Mouse (Mus musculus) kidney, embryonic 14.5 days (tissue): ENCODE results near the gene Lrrc20. TPM values are rescaled to one million over a fixed set of nuclear protein-coding genes. Genes with fewer than 3 reads are reported as not detected.

ENCODE experiments used
- ATAC-seq: fragments of 200-750 bp; cut with Nextera tagmentation; 2 replicates; pipeline ENCODE4 v1.8.0; 2017; ENCODE audit warnings: moderate number of reproducible peaks, mild to moderate bottlenecking, moderate TSS enrichment, moderate library complexity; ENCODE audit not compliant: low FRiP score, low TSS enrichment
- H3K27ac ChIP-seq: fragments of 300-500 bp; sonication (generic); 2 replicates; pipeline ENCODE4 v1.5.1; 2014; ENCODE audit warnings: low read depth, mild to moderate bottlenecking, low read length, moderate library complexity, mixed read lengths
- H3K27me3 ChIP-seq: fragments of 300-500 bp; sonication (generic); 2 replicates; pipeline ENCODE4 v1.6.1; 2014; ENCODE audit warnings: mild to moderate bottlenecking, low read length; ENCODE audit not compliant: control insufficient read depth, insufficient read depth
- H3K36me3 ChIP-seq: fragments of 300-500 bp; sonication (generic); 2 replicates; pipeline ENCODE4 v1.6.1; 2014; ENCODE audit warnings: low read length, mixed read lengths; ENCODE audit not compliant: control insufficient read depth, insufficient read depth
- H3K4me1 ChIP-seq: fragments of 300-500 bp; sonication (generic); 2 replicates; pipeline ENCODE4 v1.6.1; 2014; ENCODE audit warnings: low read length, mixed read lengths; ENCODE audit not compliant: control insufficient read depth, insufficient read depth
- H3K4me2 ChIP-seq: fragments of 300-500 bp; sonication (generic); replicated peaks from 2 replicates; pipeline ENCODE4 v1.6.1; 2014; ENCODE audit warnings: low read depth, mild to moderate bottlenecking, low read length
- H3K4me3 ChIP-seq: fragments of 300-500 bp; sonication (generic); 2 replicates; pipeline ENCODE4 v1.5.1; 2014; ENCODE audit warnings: mild to moderate bottlenecking, low read length
- H3K9ac ChIP-seq: fragments of 300-500 bp; sonication (generic); 2 replicates; pipeline ENCODE4 v1.6.1; 2014; ENCODE audit warnings: low read depth, mild to moderate bottlenecking, low read length, moderate library complexity
- H3K9me3 ChIP-seq: fragments of 300-500 bp; sonication (generic); 2 replicates; pipeline ENCODE4 v1.6.1; 2016; ENCODE audit warnings: low read length; ENCODE audit not compliant: control insufficient read depth
- WGBS: fragments of 180-500 bp; shearing (Covaris S2); extraction: QIAGEN DNeasy Blood & Tissue Kit; methylation state at CpG from one replicate; pipeline ENCODE4 v1.1.7; 2014; 5-methylcytosine and 5-hydroxymethylcytosine counted together
- polyA plus RNA-seq: library from polyadenylated mRNA; unstranded; fragments of >200 nt; fragmentation: Nextera tagmentation; extraction: Ambion mirVana; gene quantifications from 2 replicates; pipeline ENCODE4 v1.2.1, GENCODE M21; 2014

Lrrc20 gene
- polyA plus RNA-seq, 1 experiment from 2014 or later, result 9.0 TPM

DNA sequence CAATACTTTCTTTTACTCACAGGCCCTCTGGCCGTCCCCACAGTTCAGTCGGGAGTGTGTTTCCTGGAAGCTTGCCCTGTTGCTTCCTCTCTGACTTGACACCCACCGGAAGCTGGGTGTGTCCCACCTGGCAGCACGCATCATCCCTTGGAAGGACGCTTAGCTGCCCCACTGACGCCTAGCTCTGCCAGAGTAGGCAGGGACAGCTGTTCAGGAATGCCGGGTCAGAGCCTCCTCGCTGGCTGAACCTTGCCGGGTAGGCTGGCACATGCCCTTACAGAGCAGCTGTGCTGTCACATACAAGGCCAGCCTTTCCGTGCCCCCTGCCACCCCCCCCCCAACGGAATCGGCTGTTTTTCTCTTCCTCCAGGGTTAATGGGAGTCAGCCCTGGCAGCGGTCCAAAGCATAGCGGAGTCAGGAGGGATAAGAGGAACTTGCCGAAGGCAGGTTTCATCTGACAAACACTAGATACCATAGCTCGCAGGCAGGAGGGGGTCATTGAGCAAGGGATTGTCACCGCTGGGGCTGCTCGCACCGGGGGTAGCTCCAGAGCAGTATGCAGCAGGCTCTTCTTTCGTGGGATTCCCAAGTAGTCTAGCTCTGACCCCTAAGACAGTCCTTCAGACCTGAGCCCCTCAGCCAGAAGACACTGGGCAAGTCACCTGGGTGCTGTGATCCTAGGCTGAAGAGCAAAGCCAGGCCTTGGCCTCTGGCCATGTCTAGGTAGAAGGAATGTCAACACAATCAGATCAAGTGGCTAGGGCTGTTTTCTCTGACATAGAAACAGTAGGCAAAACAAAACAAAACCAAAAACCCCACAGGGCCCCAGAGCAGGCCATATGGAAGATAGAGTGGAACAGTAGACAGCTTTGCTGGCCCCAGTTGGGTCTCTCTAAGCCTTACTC lies 60.8 kb downstream of the Lrrc20 start:
- no peaks in the 10 kb centered on the region for H3K36me3 ChIP-seq
- no peak overlapping the region for H3K9ac ChIP-seq
- peak; percentile 76 for ATAC-seq
- no peaks in the 10 kb centered on the region for H3K9me3 ChIP-seq
- no peaks in the 10 kb centered on the region for H3K27me3 ChIP-seq
- H3K4me3 ChIP-seq, result no peak overlapping the region
- no peak overlapping the region; the same call in 1 of the 2 replicates for H3K4me2 ChIP-seq
- H3K27ac ChIP-seq, result no peak overlapping the region
- 33% methylated on average over 20 of the region's 20 CpGs for WGBS
- peaks cover 10% of the 10 kb centered on the region; the same call in 1 of the 2 replicates for H3K4me1 ChIP-seq

GRCm38 (mm10) chr10:61537036-61537380 lies 61.4 kb downstream of the Lrrc20 start:
- peaks cover 10% of the 10 kb centered on the region; the same call in 1 of the 2 replicates for H3K4me1 ChIP-seq
- 83% methylated on average over 5 of the region's 5 CpGs for WGBS
- H3K27ac ChIP-seq, result no peak overlapping the region

DNA sequence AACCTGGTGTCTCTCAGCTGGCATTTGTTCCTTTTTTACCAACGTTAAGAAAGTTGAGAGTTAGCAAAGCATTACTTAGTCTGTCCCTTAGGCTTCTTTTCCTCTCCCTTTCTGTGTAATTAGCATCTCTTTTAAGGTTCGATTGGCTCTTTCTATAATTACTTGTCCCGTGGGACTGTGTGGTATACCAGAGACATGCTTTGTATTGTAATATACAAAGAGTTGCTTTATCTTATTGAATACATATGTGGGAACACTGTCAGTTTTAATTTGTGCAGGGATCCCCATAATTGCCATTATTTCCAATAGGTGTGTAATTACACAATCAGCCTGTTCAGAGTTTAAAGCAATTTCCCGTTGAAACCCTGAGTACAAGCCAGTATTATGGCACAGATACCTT lies 62.8 kb downstream of the Lrrc20 start:
- Histone ChIP-seq H3K4me3 (no peak overlapping the region), H3K4me2 (no peak overlapping the region), H3K4me1 (peaks cover 12% of the 10 kb centered on the region), H3K27ac (no peak overlapping the region), H3K9me3 (no peaks in the 10 kb centered on the region), H3K36me3 (no peaks in the 10 kb centered on the region), H3K9ac (no peak overlapping the region), H3K27me3 (no peaks in the 10 kb centered on the region)
- ATAC-seq, result no peak
- WGBS, result 57% methylated on average over 4 of the region's 4 CpGs

More at GRCm38 (mm10) chr10:61537036-61537380, 61.4 kb downstream of the Lrrc20 start:
- Histone ChIP-seq H3K36me3 (no peaks in the 10 kb centered on the region), H3K4me2 (no peak overlapping the region), H3K4me3 (no peak overlapping the region), H3K27me3 (no peaks in the 10 kb centered on the region), H3K9me3 (no peaks in the 10 kb centered on the region), H3K9ac (no peak overlapping the region)
- no peak for ATAC-seq

DNA sequence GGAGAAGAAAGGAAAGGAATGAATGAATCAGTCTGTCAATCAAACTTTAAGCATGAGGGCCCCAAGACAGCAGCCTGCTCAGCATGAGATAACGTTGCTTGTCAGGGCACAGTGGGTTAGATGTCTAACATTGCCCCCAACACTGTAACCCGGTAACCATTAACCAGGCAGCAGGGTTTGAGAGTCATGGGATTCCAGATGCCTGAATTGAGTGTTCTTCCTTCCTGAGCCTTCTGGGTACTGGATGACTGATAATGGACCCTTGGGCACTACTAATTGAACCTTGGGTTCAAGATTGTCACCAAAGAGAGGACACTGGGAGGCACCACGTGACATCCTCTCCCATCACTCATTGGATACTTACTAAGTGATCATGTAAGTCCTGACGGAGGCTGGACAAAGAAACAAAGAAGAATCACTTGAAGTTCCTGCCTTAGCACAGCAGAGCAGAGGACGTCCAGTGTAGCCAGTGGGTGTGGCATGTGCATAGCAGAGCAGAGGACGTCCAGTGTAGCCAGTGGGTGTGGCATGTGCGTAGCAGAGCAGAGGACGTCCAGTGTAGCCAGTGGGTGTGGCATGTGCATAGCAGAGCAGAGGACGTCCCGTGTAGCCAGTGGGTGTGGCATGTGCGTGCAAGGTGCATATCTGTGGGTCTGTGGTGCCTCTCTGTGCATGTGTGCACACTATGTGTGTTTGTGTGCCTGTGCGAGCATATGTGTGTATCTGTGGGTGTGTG lies 68.7 kb downstream of the Lrrc20 start:
- WGBS, result 54% methylated on average over 12 of the region's 12 CpGs
- ATAC-seq, result peak; percentile 53; the same call in 1 of the 2 replicates

GRCm38 (mm10) chr10:61544863-61545240 lies 69.3 kb downstream of the Lrrc20 start:
- Histone ChIP-seq H3K9me3 (no peaks in the 10 kb centered on the region), H3K27me3 (no peaks in the 10 kb centered on the region), H3K9ac (no peak overlapping the region), H3K4me3 (no peak overlapping the region), H3K36me3 (no peaks in the 10 kb centered on the region), H3K4me2 (no peak overlapping the region), H3K27ac (no peak overlapping the region), H3K4me1 (peaks cover 15% of the 10 kb centered on the region)
- WGBS, result 42% methylated on average over 9 of the region's 9 CpGs
- no peak for ATAC-seq

More for the DNA sequence above, 68.7 kb downstream of the Lrrc20 start:
- no peaks in the 10 kb centered on the region for H3K9me3 ChIP-seq
- no peak overlapping the region for H3K4me3 ChIP-seq
- H3K27ac ChIP-seq, result no peak overlapping the region
- no peaks in the 10 kb centered on the region for H3K36me3 ChIP-seq
- no peaks in the 10 kb centered on the region for H3K27me3 ChIP-seq
- H3K4me1 ChIP-seq, result peaks cover 15% of the 10 kb centered on the region
- H3K9ac ChIP-seq, result no peak overlapping the region
- no peak overlapping the region for H3K4me2 ChIP-seq

- Histone ChIP-seq H3K27me3 (no peaks in the 10 kb centered on the region), H3K4me2 (no peak overlapping the region), H3K4me3 (no peak overlapping the region), H3K9ac (no peak overlapping the region), H3K36me3 (no peaks in the 10 kb centered on the region), H3K9me3 (no peaks in the 10 kb centered on the region), H3K27ac (no peak overlapping the region), H3K4me1 (no peaks in the 10 kb centered on the region)
- ATAC-seq, result no peak
- WGBS, result 84% methylated on average over 8 of the region's 8 CpGs
Observed at GRCm38 (mm10) chr10:61550106-61550505, 74.5 kb downstream of the Lrrc20 start.

GRCm38 (mm10) chr10:61555155-61555554 lies 79.6 kb downstream of the Lrrc20 start:
- no peak for ATAC-seq
- no peak overlapping the region for H3K27ac ChIP-seq
- H3K9me3 ChIP-seq, result no peaks in the 10 kb centered on the region
- WGBS, result 88% methylated on average over 6 of the region's 6 CpGs
- no peaks in the 10 kb centered on the region for H3K4me1 ChIP-seq
- no peaks in the 10 kb centered on the region for H3K36me3 ChIP-seq
- no peak overlapping the region for H3K4me3 ChIP-seq
- no peak overlapping the region for H3K4me2 ChIP-seq
- no peaks in the 10 kb centered on the region for H3K27me3 ChIP-seq
- H3K9ac ChIP-seq, result no peak overlapping the region

- H3K9me3 ChIP-seq, result no peaks in the 10 kb centered on the region
- no peak overlapping the region for H3K27ac ChIP-seq
- WGBS, result 85% methylated on average over 2 of the region's 2 CpGs
- no peaks in the 10 kb centered on the region for H3K4me1 ChIP-seq
- no peak overlapping the region for H3K4me3 ChIP-seq
- no peaks in the 10 kb centered on the region for H3K27me3 ChIP-seq
- H3K9ac ChIP-seq, result no peak overlapping the region
- ATAC-seq, result no peak
- H3K4me2 ChIP-seq, result no peak overlapping the region
- no peaks in the 10 kb centered on the region for H3K36me3 ChIP-seq
Observed at GRCm38 (mm10) chr10:61558631-61559030, 83.0 kb downstream of the Lrrc20 start.

DNA sequence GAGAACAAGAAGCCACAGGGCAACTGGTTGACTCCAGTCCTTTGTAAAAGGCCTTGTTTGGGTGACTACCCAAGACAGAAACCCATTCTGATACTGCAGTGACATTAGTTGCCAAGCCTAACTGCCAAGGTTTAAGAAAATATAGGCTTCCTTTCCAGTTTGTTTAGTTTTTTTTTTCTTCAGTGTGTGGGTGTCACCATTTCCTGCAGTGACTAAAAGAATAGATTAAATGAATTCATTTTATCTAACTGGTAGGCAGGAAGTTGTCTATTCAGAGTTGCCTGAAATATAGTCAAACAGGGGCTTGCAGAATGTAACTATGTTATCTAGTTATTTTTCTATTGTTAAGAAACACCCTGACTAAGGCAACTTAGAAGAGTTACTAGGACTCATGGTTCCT lies 83.9 kb downstream of the Lrrc20 start:
- H3K27ac ChIP-seq, result no peak overlapping the region
- no peaks in the 10 kb centered on the region for H3K27me3 ChIP-seq
- no peak for ATAC-seq
- H3K4me2 ChIP-seq, result no peak overlapping the region
- no peaks in the 10 kb centered on the region for H3K9me3 ChIP-seq
- H3K4me3 ChIP-seq, result no peak overlapping the region
- no peaks in the 10 kb centered on the region for H3K36me3 ChIP-seq
- H3K4me1 ChIP-seq, result no peaks in the 10 kb centered on the region
- H3K9ac ChIP-seq, result no peak overlapping the region
